Mouse (Mus musculus) c-Kit-negative CD71-positive TER-119-positive erythroid progenitor cells, embryonic 14.5 days (primary cell): ENCODE data around the gene Rnf20.

Experiments used
- DNase-seq: peaks from one replicate; pipeline ENCODE4 v3.0.0-alpha.2; 2013; ENCODE audit warnings: low read depth, low spot score

The Rnf20 gene

GRCm38 (mm10) chr4:49659421-49659820 lies 27.6 kb downstream of the Rnf20 start:
- DNase-seq = no peak

GRCm38 (mm10) chr4:49661664-49662063 lies 29.9 kb downstream of the Rnf20 start:
- no peak for DNase-seq

- DNase-seq = no peak
Observed at GRCm38 (mm10) chr4:49662231-49662630, 30.4 kb downstream of the Rnf20 start.

GRCm38 (mm10) chr4:49664850-49665249 lies 33.0 kb downstream of the Rnf20 start:
- no peak for DNase-seq

- no peak for DNase-seq
Observed at GRCm38 (mm10) chr4:49676071-49676470, 44.3 kb downstream of the Rnf20 start.

GRCm38 (mm10) chr4:49676790-49677189 lies 45.0 kb downstream of the Rnf20 start:
- DNase-seq = no peak

GRCm38 (mm10) chr4:49680171-49680875 lies 48.5 kb downstream of the Rnf20 start:
- no peak for DNase-seq

GRCm38 (mm10) chr4:49681812-49682211 lies 50.0 kb downstream of the Rnf20 start, which contains the start of gene Ppp3r2:
TSS of gene Ppp3r2 (minus strand) at chr4:49682024.
- DNase-seq = no peak

- peak; percentile 16 for DNase-seq
Observed at GRCm38 (mm10) chr4:49688594-49689288, 56.9 kb downstream of the Rnf20 start.

- no peak for DNase-seq
Observed at GRCm38 (mm10) chr4:49691405-49692194, 59.8 kb downstream of the Rnf20 start.
